Mouse (Mus musculus): ENCODE results near the gene Itpr2.

DNA sequence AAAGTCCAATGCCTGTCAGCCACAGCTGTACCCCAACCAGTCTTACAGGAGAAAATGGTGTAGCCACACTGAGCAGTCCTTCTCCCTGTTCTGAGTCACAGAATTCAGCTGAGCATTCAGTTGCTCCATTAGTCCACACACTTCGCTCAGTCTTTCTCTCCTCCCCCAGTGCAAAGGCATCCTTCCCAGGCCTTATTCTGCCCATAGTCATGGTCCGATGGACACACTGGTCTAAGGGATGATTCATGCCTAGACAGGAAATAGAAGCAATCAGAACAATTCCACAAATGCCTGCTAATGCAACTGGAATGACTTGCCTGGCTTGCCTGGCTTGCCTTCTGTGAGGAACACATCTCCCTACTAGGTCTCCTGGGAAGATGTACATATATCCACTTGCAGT is 25.5 kb upstream of the Itpr2 start:
- TF ChIP-seq CTCF (IDR thresholded peaks at IDR 0.05; ENCODE audit: low read depth) (no peak), EP300 (IDR thresholded peaks at IDR 0.05; ENCODE audit: low read depth) (no peak)
